Comparison of ENCODE assay signal across 17 mouse cellular contexts in the genomic region with DNA sequence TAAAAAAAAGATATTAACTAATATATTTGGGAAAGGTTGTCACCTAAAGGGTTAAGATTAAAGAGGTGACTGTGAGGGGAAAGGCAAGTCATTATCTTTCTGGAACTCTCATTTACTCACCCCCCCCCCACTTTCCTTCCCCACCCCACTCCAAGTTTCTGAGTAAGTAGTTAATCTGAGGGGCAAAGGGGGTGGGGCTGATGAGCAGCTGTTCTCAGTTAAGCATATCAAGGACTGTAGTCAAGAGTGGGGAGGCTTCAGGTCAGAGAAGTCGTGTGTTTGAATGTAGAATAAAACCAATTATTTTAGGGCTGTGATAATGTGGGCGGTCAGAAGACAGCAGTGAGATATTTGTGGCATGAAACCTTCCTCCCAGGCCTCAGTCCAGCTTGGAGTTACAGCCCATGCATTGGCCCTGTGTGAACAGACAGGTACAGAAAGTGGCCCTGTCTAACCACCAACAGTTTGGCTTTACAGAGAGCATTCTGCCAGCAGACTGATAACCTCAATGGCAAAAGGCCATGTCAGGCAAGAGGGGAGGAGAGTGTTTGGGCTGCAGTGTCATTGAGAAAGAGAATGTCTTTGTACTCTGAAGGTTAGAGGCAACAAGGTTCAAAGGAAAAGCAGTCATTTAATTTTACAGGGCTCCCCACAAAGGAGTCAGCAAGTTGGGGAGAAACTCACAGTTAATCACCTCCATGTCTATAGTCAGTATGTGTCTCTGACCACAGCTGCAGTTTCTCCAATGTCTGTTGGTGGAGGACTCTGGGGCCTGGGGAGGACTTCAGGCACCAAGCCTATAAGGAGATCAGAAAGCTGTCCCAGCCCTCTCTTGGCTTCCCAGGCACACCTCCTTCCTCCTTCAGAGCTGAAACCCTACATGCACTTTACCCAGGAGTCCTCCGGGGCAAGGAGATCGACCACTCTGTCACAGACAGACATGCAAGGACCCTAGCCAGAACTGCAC.
A peak's percentile ranks its signal among the peaks of the same experiment; 100 is the strongest.
DNase-seq lines count a peak whose midpoint lies in the region; ATAC-seq and TF ChIP-seq lines count a peak whose summit lies in the region.
"Had no signal": no experiment of that assay in that cellular context is flagged by ENCODE, and none has a peak within 500 bp of the region (broad histone marks: within the 10 kb centered on the region; RNA-seq: fewer than 3 reads in every experiment).

No protein-coding gene starts in this region.

- no peak overlapping the region for H3K4me2 ChIP-seq in hindbrain, embryonic 11.5 days (replicated peaks; ENCODE audit: low read depth, low read length)
- H3K4me2 ChIP-seq in liver, postnatal 0 days (ENCODE audit: low read depth, low read length): no peak overlapping the region
- H3K4me2 ChIP-seq: embryonic facial prominence, embryonic 12.5 days; kidney, embryonic 15.5 days; midbrain, embryonic 15.5 days; neural tube, embryonic 13.5 days had no signal

- peaks cover 63% of the 10 kb centered on the region for H3K4me1 ChIP-seq in hindbrain, embryonic 10.5 days (replicated peaks)
- peaks cover 4% of the 10 kb centered on the region for H3K4me1 ChIP-seq in hindbrain, embryonic 11.5 days (replicated peaks; ENCODE audit: control insufficient read depth, insufficient read depth, low read length)
- peaks cover 12% of the 10 kb centered on the region for H3K4me1 ChIP-seq in liver, postnatal 0 days (ENCODE audit: insufficient read depth)

- TF ChIP-seq EP300 in liver, postnatal 0 days (IDR thresholded peaks at IDR 0.05; ENCODE audit: low read depth): peak; percentile 50; the same call in 1 of the 2 replicates

- no peaks in the 10 kb centered on the region for H3K36me3 ChIP-seq in hindbrain, embryonic 10.5 days
- H3K36me3 ChIP-seq in hindbrain, embryonic 11.5 days (ENCODE audit: control insufficient read depth, insufficient read depth, low read length): no peaks in the 10 kb centered on the region
- H3K36me3 ChIP-seq in liver, postnatal 0 days (replicated peaks; ENCODE audit: insufficient read depth, low read length): no peaks in the 10 kb centered on the region
- H3K36me3 ChIP-seq: embryonic facial prominence, embryonic 12.5 days; kidney, embryonic 15.5 days; midbrain, embryonic 15.5 days; neural tube, embryonic 13.5 days had no signal

- H3K27me3 ChIP-seq in hindbrain, embryonic 10.5 days (ENCODE audit: insufficient read depth, poor library complexity, severe bottlenecking): peaks cover 4% of the 10 kb centered on the region
- H3K27me3 ChIP-seq in hindbrain, embryonic 11.5 days (ENCODE audit: control insufficient read depth, insufficient read depth, low read length): 0 out of 2 replicates have a peak, but pooled peaks cover 2% of the 10 kb centered on the region
- no peaks in the 10 kb centered on the region for H3K27me3 ChIP-seq in liver, postnatal 0 days (ENCODE audit: insufficient read depth, low read length)
- H3K27me3 ChIP-seq: CH12.LX; embryonic facial prominence, embryonic 12.5 days; kidney, embryonic 15.5 days; midbrain, embryonic 15.5 days; neural tube, embryonic 13.5 days had no signal

- H3K4me3 ChIP-seq in hindbrain, embryonic 10.5 days: no peak overlapping the region
- H3K4me3 ChIP-seq in hindbrain, embryonic 11.5 days (ENCODE audit: low read depth, low read length): no peak overlapping the region
- no peak overlapping the region for H3K4me3 ChIP-seq in liver, postnatal 0 days (ENCODE audit: low read depth, low read length)
- H3K4me3 ChIP-seq: embryonic facial prominence, embryonic 12.5 days; kidney, embryonic 15.5 days; midbrain, embryonic 15.5 days; neural tube, embryonic 13.5 days had no signal

- H3K9ac ChIP-seq in hindbrain, embryonic 11.5 days (ENCODE audit: low read depth, low read length): no peak overlapping the region
- H3K9ac ChIP-seq in liver, postnatal 0 days (replicated peaks): no peak overlapping the region
- H3K9ac ChIP-seq: embryonic facial prominence, embryonic 12.5 days; kidney, embryonic 15.5 days; midbrain, embryonic 15.5 days; neural tube, embryonic 13.5 days had no signal

- no peak for ATAC-seq in hindbrain, embryonic 11.5 days (ENCODE audit: low FRiP score)
- peak; percentile 55 for ATAC-seq in erythroid progenitor cell, adult 5-6 weeks (replicated peaks; ENCODE audit: low FRiP score, poor library complexity, severe bottlenecking)
- peak; percentile 83 for ATAC-seq in liver, postnatal 0 days
- ATAC-seq: forebrain, embryonic 14.5 days; midbrain, embryonic 15.5 days had no signal

- no peak for DNase-seq in hindbrain, embryonic 10.5 days (ENCODE audit: low spot score)
- DNase-seq in hindbrain, embryonic 11.5 days (ENCODE audit: low spot score): no peak
- DNase-seq in c-Kit-positive CD71-positive TER-119-negative erythroid progenitor cells, embryonic 14.5 days (ENCODE audit: low read depth): peak; percentile 13
- no peak for DNase-seq in liver, postnatal 0 days
- DNase-seq in layer of hippocampus, postnatal 25 days (ENCODE audit: extremely low spot score in 1 of 2, low spot score in 1 of 2): no peak
- no peak for DNase-seq in urinary bladder, adult 2 months (ENCODE audit: low spot score)
- DNase-seq: cerebellum, adult 8-10 months; left cerebral cortex, postnatal 4 days; lung, postnatal 36 days; right cerebral cortex, adult 18-20 months had no signal

- H3K27ac ChIP-seq in hindbrain, embryonic 10.5 days: peak overlapping the region; percentile 29; the same call in 1 of the 2 replicates
- H3K27ac ChIP-seq in hindbrain, embryonic 11.5 days (ENCODE audit: low read depth, low read length): no peak overlapping the region
- no peak overlapping the region for H3K27ac ChIP-seq in liver, postnatal 0 days (ENCODE audit: low read depth)
- H3K27ac ChIP-seq: embryonic facial prominence, embryonic 12.5 days; kidney, embryonic 15.5 days; midbrain, embryonic 15.5 days; neural tube, embryonic 13.5 days had no signal

- H3K9me3 ChIP-seq in hindbrain, embryonic 10.5 days: no peaks in the 10 kb centered on the region
- H3K9me3 ChIP-seq in hindbrain, embryonic 11.5 days (ENCODE audit: control insufficient read depth, low read length): no peaks in the 10 kb centered on the region
- H3K9me3 ChIP-seq in liver, postnatal 0 days (ENCODE audit: low read length): no peaks in the 10 kb centered on the region
- H3K9me3 ChIP-seq: embryonic facial prominence, embryonic 12.5 days; kidney, embryonic 15.5 days; midbrain, embryonic 15.5 days; neural tube, embryonic 13.5 days had no signal

- no peak for TF ChIP-seq CTCF in liver, postnatal 0 days (IDR thresholded peaks at IDR 0.05; ENCODE audit: low read depth)

- 65% methylated on average over 4 of the region's 4 CpGs for WGBS in hindbrain, embryonic 10.5 days
- 73% methylated on average over 4 of the region's 4 CpGs for WGBS in hindbrain, embryonic 11.5 days
- 57% methylated on average over 4 of the region's 4 CpGs for WGBS in liver, postnatal 0 days (ENCODE audit: insufficient replicate concordance)
